Mouse (Mus musculus): ENCODE measurements around the gene Mypn. TPM values are rescaled to one million over a fixed set of nuclear protein-coding genes. Genes with fewer than 3 reads are reported as not detected.

Mypn gene
- polyA plus RNA-seq, 1 experiment from 2014 or later: 0.21 TPM

- Histone ChIP-seq H3K36me3 (replicated peaks) (no peaks in the 10 kb centered on the region), H3K4me2 (no peak overlapping the region), H3K4me1 (no peaks in the 10 kb centered on the region), H3K27me3 (replicated peaks) (no peaks in the 10 kb centered on the region), H3K9ac (no peak overlapping the region), H3K9me3 (no peaks in the 10 kb centered on the region), H3K4me3 (no peak overlapping the region), H3K27ac (no peak overlapping the region)
- ATAC-seq (replicated peaks): no peak
- 90% methylated on average over 6 of the region's 6 CpGs for WGBS
Observed at GRCm38 (mm10) chr10:63136436-63136835, 67.3 kb downstream of the Mypn start.

GRCm38 (mm10) chr10:63135680-63136079 lies 68.1 kb downstream of the Mypn start:
- H3K4me2 ChIP-seq: no peak overlapping the region

GRCm38 (mm10) chr10:63133326-63133725 lies 70.4 kb downstream of the Mypn start:
- no peaks in the 10 kb centered on the region for H3K27me3 ChIP-seq (replicated peaks)
- ATAC-seq (replicated peaks): no peak
- no peak overlapping the region for H3K4me2 ChIP-seq
- H3K4me1 ChIP-seq: no peaks in the 10 kb centered on the region
- no peak overlapping the region for H3K4me3 ChIP-seq
- no peaks in the 10 kb centered on the region for H3K36me3 ChIP-seq (replicated peaks)
- H3K9ac ChIP-seq: no peak overlapping the region
- WGBS: 89% methylated on average over 4 of the region's 4 CpGs
- H3K27ac ChIP-seq: no peak overlapping the region
- H3K9me3 ChIP-seq: no peaks in the 10 kb centered on the region

More at GRCm38 (mm10) chr10:63135680-63136079, 68.1 kb downstream of the Mypn start:
- H3K27me3 ChIP-seq (replicated peaks): no peaks in the 10 kb centered on the region
- no peaks in the 10 kb centered on the region for H3K4me1 ChIP-seq
- H3K9ac ChIP-seq: no peak overlapping the region
- WGBS: 51% methylated on average over 12 of the region's 12 CpGs
- no peaks in the 10 kb centered on the region for H3K36me3 ChIP-seq (replicated peaks)
- ATAC-seq (replicated peaks): no peak
- H3K4me3 ChIP-seq: no peak overlapping the region
- H3K9me3 ChIP-seq: no peaks in the 10 kb centered on the region
- H3K27ac ChIP-seq: no peak overlapping the region

GRCm38 (mm10) chr10:63132356-63132755 lies 71.4 kb downstream of the Mypn start:
- Histone ChIP-seq H3K9me3 (no peaks in the 10 kb centered on the region), H3K4me2 (no peak overlapping the region), H3K27ac (no peak overlapping the region), H3K4me1 (no peaks in the 10 kb centered on the region), H3K27me3 (replicated peaks) (no peaks in the 10 kb centered on the region), H3K9ac (no peak overlapping the region), H3K36me3 (replicated peaks) (no peaks in the 10 kb centered on the region), H3K4me3 (no peak overlapping the region)
- 88% methylated on average over 6 of the region's 6 CpGs for WGBS
- no peak for ATAC-seq (replicated peaks)

- 77% methylated on average over 7 of the region's 7 CpGs for WGBS
- H3K27me3 ChIP-seq (replicated peaks): no peaks in the 10 kb centered on the region
Observed at GRCm38 (mm10) chr10:63130500-63130899, 73.3 kb downstream of the Mypn start.

GRCm38 (mm10) chr10:63128256-63128655 lies 75.5 kb downstream of the Mypn start:
- Histone ChIP-seq H3K4me1 (no peaks in the 10 kb centered on the region), H3K9me3 (no peaks in the 10 kb centered on the region), H3K27me3 (replicated peaks) (no peaks in the 10 kb centered on the region), H3K4me2 (no peak overlapping the region), H3K9ac (no peak overlapping the region), H3K27ac (no peak overlapping the region), H3K4me3 (no peak overlapping the region), H3K36me3 (replicated peaks) (no peaks in the 10 kb centered on the region)
- ATAC-seq (replicated peaks): no peak
- WGBS: 74% methylated on average over 7 of the region's 7 CpGs

More at GRCm38 (mm10) chr10:63130500-63130899, 73.3 kb downstream of the Mypn start:
- no peak overlapping the region for H3K4me2 ChIP-seq
- H3K9me3 ChIP-seq: no peaks in the 10 kb centered on the region
- no peak for ATAC-seq (replicated peaks)
- H3K4me3 ChIP-seq: no peak overlapping the region
- H3K36me3 ChIP-seq (replicated peaks): no peaks in the 10 kb centered on the region
- no peak overlapping the region for H3K9ac ChIP-seq
- H3K27ac ChIP-seq: no peak overlapping the region
- H3K4me1 ChIP-seq: no peaks in the 10 kb centered on the region

- Histone ChIP-seq H3K27ac (no peak overlapping the region), H3K9ac (no peak overlapping the region), H3K27me3 (replicated peaks) (no peaks in the 10 kb centered on the region), H3K9me3 (no peaks in the 10 kb centered on the region), H3K4me3 (no peak overlapping the region), H3K4me1 (no peaks in the 10 kb centered on the region), H3K36me3 (replicated peaks) (no peaks in the 10 kb centered on the region), H3K4me2 (no peak overlapping the region)
- WGBS: 94% methylated on average over 6 of the region's 6 CpGs
- ATAC-seq (replicated peaks): no peak
Observed at GRCm38 (mm10) chr10:63127156-63127555, 76.6 kb downstream of the Mypn start.

GRCm38 (mm10) chr10:63126116-63126515 lies 77.6 kb downstream of the Mypn start:
- Histone ChIP-seq H3K27me3 (replicated peaks) (no peaks in the 10 kb centered on the region), H3K9ac (no peak overlapping the region), H3K36me3 (replicated peaks) (no peaks in the 10 kb centered on the region), H3K4me1 (no peaks in the 10 kb centered on the region), H3K9me3 (no peaks in the 10 kb centered on the region), H3K4me3 (no peak overlapping the region), H3K27ac (no peak overlapping the region), H3K4me2 (no peak overlapping the region)
- no peak for ATAC-seq (replicated peaks)
- 89% methylated on average over 4 of the region's 4 CpGs for WGBS

GRCm38 (mm10) chr10:63125343-63125742 lies 78.4 kb downstream of the Mypn start:
- Histone ChIP-seq H3K9ac (no peak overlapping the region), H3K27me3 (replicated peaks) (no peaks in the 10 kb centered on the region), H3K4me1 (no peaks in the 10 kb centered on the region), H3K4me2 (no peak overlapping the region), H3K27ac (no peak overlapping the region), H3K4me3 (no peak overlapping the region), H3K36me3 (replicated peaks) (no peaks in the 10 kb centered on the region), H3K9me3 (no peaks in the 10 kb centered on the region)
- ATAC-seq (replicated peaks): no peak
- 33% methylated on average over 11 of the region's 11 CpGs for WGBS

- Histone ChIP-seq H3K27ac (no peak overlapping the region), H3K27me3 (replicated peaks) (no peaks in the 10 kb centered on the region), H3K4me3 (no peak overlapping the region), H3K4me1 (no peaks in the 10 kb centered on the region), H3K9me3 (no peaks in the 10 kb centered on the region), H3K36me3 (replicated peaks) (no peaks in the 10 kb centered on the region), H3K9ac (no peak overlapping the region), H3K4me2 (no peak overlapping the region)
- ATAC-seq (replicated peaks): no peak
- WGBS: 86% methylated on average over 10 of the region's 10 CpGs
Observed at GRCm38 (mm10) chr10:63124016-63124415, 79.7 kb downstream of the Mypn start.

- 92% methylated on average over 8 of the region's 8 CpGs for WGBS
- ATAC-seq (replicated peaks): no peak
- Histone ChIP-seq H3K4me1 (no peaks in the 10 kb centered on the region), H3K4me3 (no peak overlapping the region), H3K36me3 (replicated peaks) (no peaks in the 10 kb centered on the region), H3K9ac (no peak overlapping the region), H3K27me3 (replicated peaks) (no peaks in the 10 kb centered on the region), H3K9me3 (no peaks in the 10 kb centered on the region), H3K27ac (no peak overlapping the region), H3K4me2 (no peak overlapping the region)
Observed at GRCm38 (mm10) chr10:63123141-63123540, 80.6 kb downstream of the Mypn start.

GRCm38 (mm10) chr10:63122516-63122915 lies 81.2 kb downstream of the Mypn start:
- H3K4me3 ChIP-seq: no peak overlapping the region
- no peaks in the 10 kb centered on the region for H3K9me3 ChIP-seq
- H3K27ac ChIP-seq: no peak overlapping the region
- ATAC-seq (replicated peaks): peak; percentile 84
- 30% methylated on average over 8 of the region's 8 CpGs for WGBS
- no peaks in the 10 kb centered on the region for H3K27me3 ChIP-seq (replicated peaks)
- no peaks in the 10 kb centered on the region for H3K4me1 ChIP-seq
- no peak overlapping the region for H3K9ac ChIP-seq
- H3K4me2 ChIP-seq: no peak overlapping the region
- no peaks in the 10 kb centered on the region for H3K36me3 ChIP-seq (replicated peaks)

GRCm38 (mm10) chr10:63121961-63122360 lies 81.8 kb downstream of the Mypn start:
- H3K4me2 ChIP-seq: no peak overlapping the region
- H3K27ac ChIP-seq: no peak overlapping the region
- no peaks in the 10 kb centered on the region for H3K27me3 ChIP-seq (replicated peaks)
- 0 out of 2 replicates have a peak, but pooled peaks have one; percentile 24 for ATAC-seq (replicated peaks)
- no peaks in the 10 kb centered on the region for H3K9me3 ChIP-seq
- WGBS: 82% methylated on average over 14 of the region's 14 CpGs
- H3K4me1 ChIP-seq: no peaks in the 10 kb centered on the region
- no peak overlapping the region for H3K4me3 ChIP-seq
- H3K36me3 ChIP-seq (replicated peaks): no peaks in the 10 kb centered on the region
- H3K9ac ChIP-seq: no peak overlapping the region
